Mouse (Mus musculus): ENCODE results near the gene Tgfbr3. TPM values are rescaled to one million over a fixed set of nuclear protein-coding genes. Genes with fewer than 3 reads are reported as not detected.

Gene Tgfbr3
- total RNA-seq, 2 experiments from 2014 or later, result 18.2 to 21.0 TPM

DNA sequence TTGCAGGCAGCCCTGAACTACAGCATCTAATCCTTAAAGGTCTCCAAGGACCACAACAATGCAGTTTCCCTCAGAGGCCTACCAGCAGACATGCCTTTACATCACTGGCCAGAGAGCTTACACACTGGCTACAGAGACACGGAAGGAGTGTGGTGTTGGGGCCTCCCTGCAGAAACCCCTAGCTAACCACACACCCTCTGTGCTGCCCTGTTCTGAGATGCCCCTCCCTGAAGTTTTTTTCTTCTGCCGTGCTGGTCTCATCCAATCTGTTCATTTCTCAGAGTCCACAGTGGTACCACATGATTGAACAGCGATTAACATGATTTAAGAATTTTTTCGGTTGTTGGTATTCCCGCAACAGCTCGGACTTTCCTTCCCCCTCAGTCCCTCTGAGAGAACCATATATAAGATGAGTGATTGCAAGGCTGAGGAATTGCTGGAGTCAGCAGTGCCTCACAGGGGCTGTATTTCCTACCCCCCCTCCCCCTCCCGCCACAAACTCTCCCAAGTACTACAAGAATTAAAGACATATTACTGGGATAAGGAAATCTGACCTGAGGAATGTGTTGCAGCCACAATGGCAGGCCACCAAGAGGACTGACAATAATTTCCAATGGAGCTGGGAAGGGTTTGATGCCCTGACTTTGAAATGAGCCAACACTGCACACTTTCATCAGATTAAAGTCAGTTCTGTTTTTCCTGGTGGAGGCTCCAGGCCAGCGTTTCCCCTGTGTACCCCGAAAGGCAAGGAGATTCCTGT, 75.9 kb downstream of the Tgfbr3 start:
- DNase-seq (ENCODE audit: low spot score in 2 of 2), result no peak

DNA sequence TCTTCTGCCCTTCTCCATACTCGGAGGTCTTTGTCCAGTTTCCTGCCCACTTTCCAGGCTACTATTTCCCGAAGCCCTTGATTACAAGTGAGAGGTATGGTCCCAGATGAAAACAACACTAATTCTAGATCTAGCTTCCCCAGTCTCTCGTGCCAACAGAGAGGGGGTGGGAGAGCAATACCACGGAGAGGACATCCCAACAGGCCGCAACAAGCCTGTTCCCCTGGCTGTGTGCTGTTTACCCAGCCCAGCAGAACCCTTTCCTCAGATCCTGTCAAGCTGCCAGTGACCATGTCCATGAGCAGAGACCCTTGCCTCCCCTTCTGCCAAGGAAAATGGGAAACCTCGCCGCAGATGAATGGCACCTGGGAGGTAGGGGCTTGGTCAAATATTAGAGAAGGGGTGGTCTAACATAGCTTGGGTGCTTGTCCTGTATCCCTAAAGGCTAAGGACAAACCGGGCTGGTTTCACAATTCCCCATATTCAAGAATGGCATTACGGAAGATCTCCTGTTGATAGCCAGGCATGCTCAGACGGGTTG, 77.5 kb downstream of the Tgfbr3 start:
- DNase-seq (ENCODE audit: low spot score in 2 of 2), result no peak

DNA sequence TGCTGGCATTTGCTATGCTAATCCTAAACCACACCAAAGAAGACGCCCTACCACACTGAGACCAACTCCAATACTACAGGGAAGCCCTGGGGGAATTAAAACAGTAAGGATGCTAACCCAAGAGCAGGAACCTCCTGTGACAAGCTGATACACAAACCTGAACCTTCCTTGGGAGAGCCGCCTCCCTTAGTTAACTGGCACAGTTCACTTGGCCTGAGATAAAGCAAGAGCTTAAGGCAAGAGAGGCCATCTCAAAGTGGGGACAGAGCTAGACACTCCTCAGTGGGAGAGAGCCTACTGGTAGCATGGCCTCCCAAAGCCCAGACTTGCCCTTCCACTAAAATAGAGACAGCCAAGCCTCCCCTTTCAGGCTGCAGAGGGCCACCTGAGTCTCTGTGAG, 79.4 kb downstream of the Tgfbr3 start:
- no peak for DNase-seq (ENCODE audit: low spot score in 2 of 2)

DNA sequence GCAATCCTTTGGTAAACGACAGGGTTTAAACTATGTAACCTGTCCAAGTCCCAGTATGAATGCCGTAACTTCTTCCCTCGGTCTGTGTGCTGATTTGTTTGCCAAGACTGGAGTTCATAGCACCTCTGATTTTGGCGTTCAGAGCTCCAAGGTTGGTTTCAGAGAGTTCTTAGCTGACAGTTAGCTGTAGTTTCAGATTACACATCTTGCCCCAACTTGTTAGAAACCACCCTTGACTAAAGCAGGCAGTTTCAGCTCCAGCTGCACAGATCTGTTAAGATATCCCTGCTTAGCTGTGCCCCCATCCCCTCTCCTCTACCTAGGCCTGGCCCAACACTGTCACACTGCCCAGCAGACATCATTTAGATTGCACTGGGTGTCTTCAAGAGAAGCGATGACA, 81.5 kb downstream of the Tgfbr3 start:
- no peak for DNase-seq (ENCODE audit: low spot score in 2 of 2)

DNA sequence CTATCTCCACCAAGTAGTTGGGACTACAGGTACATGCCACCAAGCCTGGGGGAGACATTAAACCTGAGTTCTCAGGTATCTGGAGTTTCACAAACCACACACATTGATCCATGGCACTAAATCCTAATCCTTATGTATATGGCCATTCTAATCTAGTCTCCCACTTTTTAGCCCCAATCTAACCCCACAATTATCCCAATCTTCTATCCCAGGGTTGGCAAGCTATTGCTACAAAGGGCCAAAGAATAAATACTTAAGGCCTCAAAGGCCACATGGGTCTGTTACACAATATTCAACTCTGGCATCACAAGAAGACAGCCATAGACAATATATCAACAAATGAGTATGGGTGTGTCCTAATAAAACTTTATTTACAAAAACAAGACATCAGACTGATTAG, 85.1 kb downstream of the Tgfbr3 start:
- no peak for DNase-seq (ENCODE audit: low spot score in 2 of 2)

DNA sequence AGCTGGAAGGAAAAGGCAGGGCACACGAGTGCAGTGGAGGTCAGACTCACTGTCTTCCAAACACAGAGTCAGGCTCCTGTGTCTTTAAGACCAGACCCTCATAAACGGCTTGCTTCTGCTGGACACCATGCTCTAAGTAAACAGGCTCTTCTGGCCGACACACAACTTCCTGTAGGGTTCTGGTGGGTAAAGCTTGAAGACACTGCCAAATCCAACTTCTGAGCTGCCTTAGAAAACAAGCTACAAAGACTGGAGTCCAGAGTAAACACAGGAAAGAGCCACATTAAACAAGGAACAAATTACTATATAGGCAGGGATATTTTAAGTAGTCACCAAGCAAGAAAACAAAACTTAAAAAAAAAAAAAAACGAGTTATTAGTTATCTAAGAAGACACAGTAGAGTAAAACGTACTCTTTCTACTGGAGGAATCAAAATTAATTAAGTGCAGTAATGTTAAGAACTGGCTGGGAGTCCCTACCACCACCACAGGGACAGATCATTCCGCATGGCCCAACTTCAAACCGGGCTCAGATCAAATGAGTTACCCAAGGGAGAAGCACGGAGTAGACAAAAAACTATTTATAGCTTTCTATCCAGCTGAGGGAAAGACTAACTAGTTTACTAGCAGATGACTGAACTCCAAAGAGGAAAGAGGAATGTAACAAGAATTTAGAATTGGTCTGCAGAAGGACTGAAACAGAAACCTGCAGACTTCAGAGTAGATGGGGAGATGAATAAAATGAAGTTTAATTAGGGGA, 86.4 kb downstream of the Tgfbr3 start:
- DNase-seq (ENCODE audit: low spot score in 2 of 2), result no peak

DNA sequence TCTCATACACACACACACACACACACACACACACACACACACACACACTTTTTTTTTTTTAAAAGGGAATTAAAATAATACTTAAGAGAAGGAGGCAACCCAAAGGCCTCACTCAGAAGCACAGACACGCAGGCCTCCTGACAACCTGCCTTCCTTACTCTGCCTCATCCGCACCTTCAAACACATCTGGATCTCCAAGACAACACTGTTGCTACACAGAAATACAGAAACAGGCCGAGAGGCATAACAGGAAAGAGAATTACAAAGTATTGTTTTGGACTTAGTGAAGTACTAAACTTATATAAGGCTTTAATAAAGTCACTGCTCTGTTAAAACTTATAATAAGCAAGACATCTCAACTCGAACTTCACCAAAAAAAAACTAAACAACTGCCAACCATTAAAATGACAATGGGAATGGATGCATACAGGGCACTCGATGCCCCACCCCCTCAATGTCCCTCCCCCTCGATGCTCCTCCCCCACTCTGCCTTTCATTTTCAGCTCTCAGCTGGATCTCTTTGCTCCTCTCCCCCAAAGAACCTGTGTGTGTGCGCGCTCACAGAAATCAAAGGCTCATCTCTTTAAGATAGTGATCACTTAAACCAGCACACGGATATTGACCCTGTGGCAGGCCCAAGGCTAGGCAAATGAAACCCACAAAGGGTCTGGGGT, 87.8 kb downstream of the Tgfbr3 start:
- DNase-seq (ENCODE audit: low spot score in 2 of 2), result no peak

DNA sequence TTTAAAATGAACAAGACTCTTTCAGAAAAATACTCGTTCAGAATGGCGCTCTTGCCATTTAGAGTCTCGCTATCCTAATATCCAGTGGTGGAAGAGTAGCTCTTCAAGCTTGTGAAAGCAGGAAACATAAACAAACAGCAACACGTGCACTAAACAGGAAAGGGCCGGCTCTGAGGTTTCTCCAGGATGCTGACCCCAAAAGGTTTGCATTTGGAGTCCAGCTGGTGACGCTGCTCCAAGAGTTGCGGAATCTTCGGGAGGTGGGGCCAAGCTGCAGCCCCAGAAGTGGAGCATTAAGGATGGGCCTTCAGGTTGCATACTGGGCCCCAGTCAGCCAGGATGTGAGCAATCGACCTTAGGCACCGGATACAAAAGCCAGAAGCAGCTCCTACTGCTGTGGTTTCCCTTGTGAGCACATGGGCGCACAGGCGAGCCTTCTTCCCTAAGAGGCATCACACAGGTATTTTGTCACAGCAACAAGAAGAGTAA, 88.5 kb downstream of the Tgfbr3 start:
- no peak for DNase-seq (ENCODE audit: low spot score in 2 of 2)

DNA sequence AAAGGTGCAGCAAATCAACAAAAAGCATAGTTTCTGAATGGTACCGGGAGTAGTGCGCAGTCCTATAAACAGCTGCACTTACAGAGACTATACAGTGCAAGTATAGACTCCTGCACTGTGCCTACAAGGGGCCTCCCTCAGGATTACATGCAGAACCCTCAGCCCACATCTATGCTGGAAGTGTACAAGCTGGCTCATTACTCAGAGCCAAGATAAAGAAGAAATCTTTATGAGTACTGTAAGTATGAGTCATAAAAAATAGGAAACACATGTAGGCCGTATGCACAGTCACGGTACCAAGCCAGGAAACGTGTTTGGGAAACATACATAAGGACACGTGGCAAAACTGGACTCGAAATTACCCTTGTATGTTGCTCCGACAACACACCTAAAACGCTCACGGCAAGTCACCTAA, 89.2 kb downstream of the Tgfbr3 start:
- DNase-seq (ENCODE audit: low spot score in 2 of 2), result peak in 1 of 2 experiments; percentile 61

DNA sequence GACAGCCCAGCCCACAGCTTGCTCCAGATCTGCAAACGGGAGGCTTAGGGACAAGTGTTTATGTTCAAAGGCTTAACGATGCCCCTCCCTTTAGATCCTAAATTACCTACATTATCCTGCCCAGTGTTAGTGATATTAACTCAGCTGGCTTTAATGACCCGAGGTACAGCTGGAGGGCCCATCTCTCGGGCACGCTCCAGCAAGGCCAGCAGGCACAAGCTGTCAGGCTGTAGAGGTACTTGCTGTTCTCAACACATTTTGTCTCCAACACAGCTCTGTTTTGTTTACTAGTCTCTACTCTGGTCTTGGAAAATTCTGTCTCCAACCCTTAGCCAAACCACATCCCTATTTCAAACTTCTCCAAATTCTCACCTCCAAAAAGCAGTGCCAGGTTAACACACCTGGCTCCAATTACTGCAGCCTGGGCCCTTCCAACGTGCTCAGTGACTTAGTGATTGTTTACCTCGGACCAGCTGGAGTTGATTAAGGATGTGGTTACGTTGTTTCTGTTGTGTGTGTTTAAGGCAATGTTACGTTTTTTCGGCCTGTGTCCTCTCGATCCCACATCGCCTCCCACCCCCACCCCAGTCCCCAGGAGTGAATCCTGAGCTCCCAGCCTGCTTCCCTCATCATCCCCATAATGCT, 93.6 kb downstream of the Tgfbr3 start:
- DNase-seq (ENCODE audit: low spot score in 2 of 2), result no peak

DNA sequence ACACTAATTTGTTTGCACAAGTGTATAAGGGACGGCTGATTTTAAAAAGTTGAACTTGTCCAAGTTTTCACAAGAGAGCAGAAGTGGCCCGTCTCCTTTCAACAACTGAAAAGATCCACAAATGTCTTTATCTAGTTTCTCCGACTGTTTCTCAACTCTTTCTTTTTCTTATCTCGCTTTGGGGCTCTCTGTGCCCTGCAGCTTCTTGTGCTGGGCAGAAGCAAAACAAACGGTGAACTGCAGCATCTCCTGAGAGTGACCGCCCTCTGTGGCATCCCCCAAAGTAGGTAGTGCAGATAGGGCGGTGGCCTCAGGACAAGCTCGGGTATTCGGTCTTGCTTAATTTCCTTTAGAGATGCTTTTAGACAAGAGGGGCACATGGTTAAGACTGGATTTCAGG, 96.3 kb downstream of the Tgfbr3 start:
- DNase-seq (ENCODE audit: low spot score in 2 of 2), result no peak

DNA sequence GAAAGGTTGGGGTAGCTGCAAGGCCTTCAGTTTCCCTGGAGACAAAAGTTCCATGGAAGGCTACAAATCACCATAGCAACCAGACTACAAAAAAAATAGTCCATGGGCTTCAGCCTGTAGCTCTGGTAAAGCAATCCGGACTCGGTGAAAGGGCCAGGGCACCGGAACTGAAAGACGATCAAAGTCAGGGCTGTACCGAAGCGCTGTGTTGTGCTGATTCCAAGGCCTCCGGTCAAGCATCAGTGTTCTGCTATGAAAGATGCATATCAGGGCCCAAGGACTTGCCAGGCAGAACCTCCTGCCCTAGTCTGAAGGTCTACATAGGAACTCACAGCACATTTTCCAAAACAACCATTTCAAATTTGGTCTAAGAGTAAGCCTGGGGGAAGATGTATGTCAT, 97.1 kb downstream of the Tgfbr3 start:
- DNase-seq (ENCODE audit: low spot score in 2 of 2), result no peak

DNA sequence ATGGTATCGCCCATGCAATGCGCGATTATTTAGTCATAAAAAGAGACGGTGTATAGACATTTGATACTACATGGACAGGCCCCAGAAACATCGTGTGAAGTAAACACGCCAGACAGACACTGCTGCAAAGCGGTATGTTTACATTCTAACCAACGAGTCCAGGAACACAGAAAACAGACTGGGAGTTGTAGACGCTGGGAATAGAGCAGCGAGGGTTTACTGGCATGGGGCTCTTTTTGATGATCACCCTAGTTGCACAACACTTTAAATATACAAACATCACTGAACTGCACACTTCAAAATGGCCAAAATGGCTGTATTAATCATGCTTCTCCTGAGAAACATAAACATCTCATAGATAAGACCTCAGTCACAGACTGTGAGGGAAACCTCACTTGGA, 100.9 kb downstream of the Tgfbr3 start:
- DNase-seq (ENCODE audit: low spot score in 2 of 2), result no peak

DNA sequence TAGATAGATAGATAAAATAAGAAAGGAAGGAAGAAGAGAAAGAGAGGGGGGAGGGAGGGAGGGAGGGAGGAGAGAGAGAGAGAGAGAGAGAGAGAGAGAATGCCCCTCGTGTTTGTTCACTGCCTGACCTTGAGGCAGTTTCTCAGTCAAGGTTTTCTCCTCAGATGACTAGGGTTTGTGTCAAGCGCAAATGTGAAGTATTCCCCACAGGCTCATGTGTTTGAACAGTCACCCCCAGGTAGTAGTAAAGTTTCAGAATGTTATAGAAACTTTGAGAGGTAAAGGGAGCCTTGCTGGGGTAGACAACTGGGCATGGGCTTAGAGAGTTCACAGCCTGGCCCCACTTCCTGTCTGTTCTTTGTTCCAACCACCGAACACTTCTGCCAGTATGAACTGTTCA, 103.2 kb downstream of the Tgfbr3 start:
- no peak for DNase-seq (ENCODE audit: low spot score in 2 of 2)

DNA sequence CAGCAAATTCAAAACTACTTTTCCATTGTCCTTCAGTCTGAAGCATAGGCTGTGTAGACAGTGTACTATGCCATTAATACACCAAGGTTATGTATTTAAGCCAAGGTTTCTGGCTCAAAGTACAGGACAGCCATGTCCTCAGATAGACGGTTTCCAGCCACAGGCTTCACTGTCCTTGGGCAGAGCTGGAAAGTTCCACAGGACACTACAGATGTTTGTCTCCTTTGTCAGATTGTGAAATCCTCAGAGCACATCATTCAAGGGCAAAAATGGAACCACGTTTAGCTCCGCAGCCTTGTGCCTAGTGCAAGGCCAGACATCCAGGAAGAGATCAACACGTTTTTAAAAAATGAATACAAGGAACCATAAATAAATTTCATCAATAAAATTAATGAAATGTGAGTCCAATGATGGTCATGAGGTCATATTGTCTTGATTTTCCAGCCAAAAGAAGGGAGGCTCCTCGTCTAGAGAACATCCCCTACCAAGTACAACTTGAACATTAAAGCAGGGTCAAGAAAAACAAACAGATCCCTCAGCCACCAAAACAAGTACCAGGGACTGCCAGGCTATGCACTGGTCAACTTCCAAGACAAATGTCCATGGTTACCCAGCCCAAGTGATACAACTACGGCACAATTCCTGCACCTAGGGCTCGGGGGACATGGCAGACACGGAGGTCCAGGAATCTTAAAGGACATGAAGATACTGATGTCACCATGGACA, 105.1 kb downstream of the Tgfbr3 start:
- no peak for DNase-seq (ENCODE audit: low spot score in 2 of 2)

DNA sequence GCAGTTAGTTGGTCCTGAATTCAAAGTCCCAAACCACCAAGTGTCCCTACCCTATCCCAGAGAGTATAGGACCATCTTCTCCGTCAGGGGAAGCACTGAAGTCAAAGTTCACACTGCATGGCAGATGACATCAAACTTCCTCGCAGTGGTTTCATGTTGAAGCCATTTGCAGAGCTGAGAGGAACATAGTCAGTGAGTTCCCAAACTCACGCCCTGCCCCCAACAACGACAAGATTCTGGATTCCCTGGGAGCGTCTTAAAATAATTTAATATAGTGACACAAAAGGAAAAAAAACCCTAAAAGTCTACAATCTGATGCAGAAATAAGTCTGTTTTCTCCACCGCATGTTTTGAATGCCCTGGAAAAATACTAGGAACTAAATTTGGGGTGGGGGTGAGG, 105.9 kb downstream of the Tgfbr3 start:
- no peak for DNase-seq (ENCODE audit: low spot score in 2 of 2)

DNA sequence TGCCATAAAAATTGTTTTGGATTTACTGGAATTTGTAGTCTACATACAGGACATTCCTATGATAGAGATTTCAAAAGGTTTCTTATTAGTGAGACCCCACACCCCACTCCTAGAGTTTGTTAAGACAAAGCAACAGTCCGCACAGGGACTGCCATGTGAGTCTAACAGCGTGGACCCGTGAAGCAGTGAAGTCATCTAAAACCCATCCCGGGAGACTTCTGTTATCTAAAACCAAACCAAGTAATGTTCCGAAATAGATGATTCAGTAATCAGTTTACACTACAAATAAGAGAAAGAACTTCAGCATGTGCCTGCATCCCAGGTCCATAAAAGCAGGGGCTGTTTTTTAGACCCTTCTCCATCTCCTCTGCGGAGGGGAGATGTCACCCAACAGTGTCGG, 106.7 kb downstream of the Tgfbr3 start:
- no peak for DNase-seq (ENCODE audit: low spot score in 2 of 2)

DNA sequence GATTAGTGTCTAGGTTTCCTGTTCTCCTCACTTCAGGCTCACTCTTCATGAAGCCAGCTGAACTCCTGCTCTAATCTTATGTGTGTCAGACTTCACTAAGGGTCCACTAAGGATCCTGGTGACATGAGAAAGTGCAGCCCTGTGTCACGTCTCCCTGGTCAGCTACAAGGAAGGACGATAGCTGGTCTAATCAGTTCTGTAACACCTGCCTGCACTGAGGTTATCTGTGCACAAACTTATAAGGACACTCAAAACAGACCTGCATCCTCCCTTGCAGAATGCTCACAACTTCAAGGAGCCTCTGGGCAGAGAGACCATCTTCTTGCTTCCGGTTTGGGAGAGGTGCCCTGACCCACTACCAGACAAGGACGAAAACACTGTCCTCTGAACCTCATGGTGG, 107.6 kb downstream of the Tgfbr3 start:
- DNase-seq (ENCODE audit: low spot score in 2 of 2), result no peak

DNA sequence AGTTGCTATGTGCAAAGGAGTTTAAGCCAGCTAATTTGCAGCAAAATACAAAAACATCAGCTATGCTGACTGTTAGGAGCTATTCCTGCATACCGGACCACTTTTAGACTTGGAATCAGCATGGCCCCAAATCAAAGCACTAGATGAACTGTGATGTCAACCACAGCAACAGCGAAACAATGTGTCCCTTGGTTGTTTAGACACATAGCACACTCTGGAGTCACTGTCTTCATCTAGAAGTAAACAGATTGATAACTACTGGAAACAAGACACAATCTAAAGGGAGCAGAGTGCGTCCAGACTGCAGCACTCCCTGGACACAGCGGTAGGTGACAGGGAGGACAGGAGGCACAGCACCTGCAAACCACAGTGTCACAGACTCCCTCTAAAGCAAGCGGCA, 110.2 kb downstream of the Tgfbr3 start:
- no peak for DNase-seq (ENCODE audit: low spot score in 2 of 2)

DNA sequence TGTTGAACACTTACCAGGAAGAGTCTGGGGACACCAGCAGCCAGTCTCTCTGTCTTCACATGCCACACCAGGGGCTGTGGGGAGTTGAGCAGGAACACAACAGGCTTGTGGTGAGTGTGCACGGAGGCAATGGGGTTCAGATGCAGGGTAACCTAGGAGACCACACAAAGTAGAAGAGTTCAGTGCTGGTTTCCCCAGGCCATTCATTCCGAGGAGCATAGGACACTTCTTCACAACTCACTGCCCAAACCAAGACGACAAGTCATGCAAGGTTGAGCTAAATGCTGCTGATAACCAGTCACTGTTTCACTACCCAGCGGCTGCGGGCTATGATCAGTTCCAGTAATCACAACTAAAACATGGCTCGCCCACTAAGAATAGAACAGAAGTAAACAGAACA, 111.6 kb downstream of the Tgfbr3 start:
- no peak for DNase-seq (ENCODE audit: low spot score in 2 of 2)

DNA sequence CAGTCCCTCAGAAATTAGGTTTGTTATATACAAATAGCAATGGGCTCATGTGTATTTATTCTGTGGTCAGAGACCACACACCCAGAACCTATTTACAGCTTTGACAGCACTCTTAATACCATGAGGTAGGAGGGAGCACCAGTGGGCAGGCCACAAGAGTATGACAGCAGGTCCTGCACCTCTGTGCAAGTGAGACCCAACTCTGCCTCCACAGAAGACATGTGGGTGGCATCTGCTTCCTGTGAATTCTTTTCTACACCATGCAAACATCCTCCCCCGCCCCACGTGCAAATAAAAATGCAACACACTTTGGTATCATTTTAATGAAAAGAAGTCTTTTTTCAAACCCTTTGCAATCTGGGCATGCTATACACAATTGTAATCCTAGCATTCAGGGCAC, 112.2 kb downstream of the Tgfbr3 start:
- DNase-seq (ENCODE audit: low spot score in 2 of 2), result peak in 1 of 2 experiments; percentile 51

Data from layer of hippocampus, adult 18-20 months (tissue).